Mouse (Mus musculus) frontal cortex, adult 2 months (tissue): ENCODE results near the gene Vangl1. TPM values are rescaled to one million over a fixed set of nuclear protein-coding genes. Genes with fewer than 3 reads are reported as not detected.

Experiments
- DNase-seq, 2 experiments: peaks; one replicate each; pipeline ENCODE4 v3.0.0; 2022; ENCODE audit warnings: low spot score in 1 of 2; ENCODE audit errors: extremely low spot score in 1 of 2
- polyA plus RNA-seq: library from polyadenylated mRNA; depleted of rRNA; stranded (reverse); fragments of >200 nt; gene quantifications from 2 replicates; pipeline ENCODE4 v1.2.3, GENCODE M21; 2012

The Vangl1 gene
- polyA plus RNA-seq, 1 experiment = 5.0 TPM

- no peak for DNase-seq
Measured at GRCm38 (mm10) chr3:102199226-102199625, 5.3 kb downstream of the Vangl1 start.

- DNase-seq = no peak
Measured at GRCm38 (mm10) chr3:102198446-102198845, 6.0 kb downstream of the Vangl1 start.

- no peak for DNase-seq
Measured at GRCm38 (mm10) chr3:102197746-102198145, 6.7 kb downstream of the Vangl1 start.

GRCm38 (mm10) chr3:102197152-102197551 lies 7.3 kb downstream of the Vangl1 start:
- no peak for DNase-seq

- DNase-seq = no peak
Measured at GRCm38 (mm10) chr3:102196166-102196565, 8.3 kb downstream of the Vangl1 start.

- DNase-seq = no peak
Measured at GRCm38 (mm10) chr3:102195762-102196161, 8.7 kb downstream of the Vangl1 start.

GRCm38 (mm10) chr3:102194291-102195051 lies 10.0 kb downstream of the Vangl1 start:
- no peak for DNase-seq

- DNase-seq = no peak
Measured at GRCm38 (mm10) chr3:102193488-102194290, 10.8 kb downstream of the Vangl1 start.

GRCm38 (mm10) chr3:102192621-102193020 lies 11.9 kb downstream of the Vangl1 start:
- DNase-seq = no peak

- no peak for DNase-seq
Measured at GRCm38 (mm10) chr3:102191575-102191974, 12.9 kb downstream of the Vangl1 start.

- DNase-seq = no peak
Measured at GRCm38 (mm10) chr3:102190642-102191041, 13.9 kb downstream of the Vangl1 start.

GRCm38 (mm10) chr3:102190015-102190414 lies 14.5 kb downstream of the Vangl1 start:
- no peak for DNase-seq

GRCm38 (mm10) chr3:102188972-102189371 lies 15.5 kb downstream of the Vangl1 start:
- no peak for DNase-seq

GRCm38 (mm10) chr3:102187401-102187800 lies 17.1 kb downstream of the Vangl1 start:
- DNase-seq = no peak

- DNase-seq = no peak
Measured at GRCm38 (mm10) chr3:102184721-102185120, 19.8 kb downstream of the Vangl1 start.

- DNase-seq = no peak
Measured at GRCm38 (mm10) chr3:102182601-102183000, 21.9 kb downstream of the Vangl1 start.

- DNase-seq = no peak
Measured at GRCm38 (mm10) chr3:102181191-102181590, 23.3 kb downstream of the Vangl1 start.

GRCm38 (mm10) chr3:102180746-102181145 lies 23.7 kb downstream of the Vangl1 start:
- DNase-seq = no peak

GRCm38 (mm10) chr3:102179869-102180268 lies 24.6 kb downstream of the Vangl1 start:
- DNase-seq = no peak

GRCm38 (mm10) chr3:102177837-102178615 lies 26.5 kb downstream of the Vangl1 start:
- DNase-seq = no peak

- DNase-seq = no peak
Measured at GRCm38 (mm10) chr3:102176116-102176515, 28.4 kb downstream of the Vangl1 start.
